Mouse (Mus musculus) small intestine, adult 2 months (tissue): Measurements from ENCODE around the gene Mapk6. TPM values are rescaled to one million over a fixed set of nuclear protein-coding genes. Genes with fewer than 3 reads are reported as not detected.
A peak's percentile ranks its signal among the peaks of the same experiment; 100 is the strongest.
"Not testable (repeated sequence)": the region's sequence is repeated elsewhere in the genome, so short reads cannot be mapped to it uniquely, and the experiment has no call there.

Experiments
- H3K27ac ChIP-seq: fragments of 200-500 bp; 2 replicates; pipeline ENCODE4 v1.5.1; 2012; ENCODE audit warnings: low read depth, low read length, control low read depth, inconsistent platforms; ENCODE audit not compliant: insufficient read depth
- H3K27me3 ChIP-seq: fragments of 200-500 bp; 2 replicates; pipeline ENCODE4 v1.6.1; 2012; ENCODE audit warnings: mild to moderate bottlenecking, moderate library complexity, low read length, inconsistent platforms; ENCODE audit not compliant: control insufficient read depth, insufficient read depth
- H3K36me3 ChIP-seq: fragments of 200-500 bp; 2 replicates; pipeline ENCODE4 v1.6.1; 2012; ENCODE audit warnings: mild to moderate bottlenecking, low read length, control low read depth, inconsistent platforms; ENCODE audit not compliant: control insufficient read depth, insufficient read depth
- H3K4me1 ChIP-seq: fragments of 200-500 bp; 2 replicates; pipeline ENCODE4 v1.6.1; 2012; ENCODE audit warnings: low read length, inconsistent platforms, mixed read lengths; ENCODE audit not compliant: control insufficient read depth, insufficient read depth, insufficient read length
- H3K4me3 ChIP-seq: fragments of 200-500 bp; 2 replicates; pipeline ENCODE4 v1.5.1; 2012; ENCODE audit warnings: low read depth, mild to moderate bottlenecking, control low read depth, inconsistent platforms, low read length, moderate library complexity
- CTCF ChIP-seq: fragments of 200-500 bp; IDR thresholded peaks from 2 replicates; pipeline ENCODE4 v1.5.1; 2012; ENCODE audit warnings: low read depth, mild to moderate bottlenecking, control low read depth, inconsistent platforms, low read length, moderate library complexity, mixed read lengths; ENCODE audit not compliant: insufficient replicate concordance, insufficient read length; ENCODE audit errors: extremely low read depth
- POLR2A ChIP-seq: fragments of 200-500 bp; IDR thresholded peaks from 2 replicates; pipeline ENCODE4 v1.6.1; 2012; ENCODE audit warnings: low read depth, mild to moderate bottlenecking, control low read depth, inconsistent platforms, low read length, moderate library complexity
- WGBS: fragments of 180-500 bp; shearing (Covaris S2); methylation state at CpG from one replicate; pipeline ENCODE4 v1.1.7; 2018; 5-methylcytosine and 5-hydroxymethylcytosine counted together
- polyA plus RNA-seq: library from polyadenylated mRNA; depleted of rRNA; stranded (reverse); fragments of >200 nt; gene quantifications from 2 replicates; pipeline ENCODE4 v1.2.3, GENCODE M21; 2012

Mapk6 gene
- polyA plus RNA-seq, 1 experiment = 28.9 TPM

DNA sequence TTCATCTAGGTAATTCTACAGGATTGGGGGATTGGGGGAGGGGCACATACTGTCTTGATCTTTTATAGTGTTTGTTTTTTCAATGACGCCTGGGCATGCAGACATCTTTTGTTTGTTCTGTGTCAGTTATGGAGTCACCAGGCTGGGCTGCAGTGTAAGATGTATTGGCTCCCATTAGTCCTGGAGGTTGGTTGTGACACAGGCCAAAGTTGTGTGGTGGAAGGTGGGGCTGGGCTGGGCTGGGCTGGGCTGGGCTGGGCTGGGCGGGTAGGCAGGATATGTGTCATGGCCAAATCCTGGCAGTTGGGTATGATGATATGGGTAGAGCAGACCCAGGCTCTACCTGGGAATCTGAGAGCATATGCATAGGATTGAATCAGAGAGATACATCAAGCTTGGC, 31.0 kb downstream of the Mapk6 start:
- Histone ChIP-seq H3K4me3 (no peak overlapping the region), H3K27me3 (no peaks in the 10 kb centered on the region), H3K27ac (peak overlapping the region; percentile 38), H3K4me1 (peaks cover 7% of the 10 kb centered on the region; the same call in 1 of the 2 replicates), H3K36me3 (no peaks in the 10 kb centered on the region)
- WGBS = 35% methylated on average over 2 of the region's 2 CpGs
- TF ChIP-seq POLR2A (no peak), CTCF (no peak)

DNA sequence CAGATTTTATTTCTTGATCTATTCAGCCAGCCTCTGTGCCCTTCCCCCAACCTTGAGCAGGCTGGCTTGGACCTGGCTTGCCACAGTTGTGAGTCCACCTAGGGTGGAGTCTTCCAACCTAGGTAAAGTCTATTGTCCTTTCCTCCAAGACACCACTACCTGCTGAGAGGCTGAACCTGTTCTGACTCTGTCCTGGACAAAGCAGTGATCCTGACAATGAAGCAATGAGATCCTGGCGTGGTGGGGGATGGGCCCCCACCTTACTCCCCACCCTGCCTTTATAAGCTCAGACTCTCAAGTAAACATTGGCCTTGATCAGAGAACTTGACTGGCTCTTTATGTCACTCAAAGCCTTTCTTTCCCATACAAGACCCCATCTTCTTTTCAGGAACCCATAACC, 33.4 kb downstream of the Mapk6 start:
- H3K27me3 ChIP-seq = no peaks in the 10 kb centered on the region
- TF ChIP-seq CTCF (no peak), POLR2A (no peak)
- no peaks in the 10 kb centered on the region for H3K36me3 ChIP-seq
- peaks cover 7% of the 10 kb centered on the region; the same call in 1 of the 2 replicates for H3K4me1 ChIP-seq
- no peak overlapping the region for H3K4me3 ChIP-seq
- no peak overlapping the region for H3K27ac ChIP-seq
- 59% methylated on average over 1 of the region's 1 CpGs for WGBS

DNA sequence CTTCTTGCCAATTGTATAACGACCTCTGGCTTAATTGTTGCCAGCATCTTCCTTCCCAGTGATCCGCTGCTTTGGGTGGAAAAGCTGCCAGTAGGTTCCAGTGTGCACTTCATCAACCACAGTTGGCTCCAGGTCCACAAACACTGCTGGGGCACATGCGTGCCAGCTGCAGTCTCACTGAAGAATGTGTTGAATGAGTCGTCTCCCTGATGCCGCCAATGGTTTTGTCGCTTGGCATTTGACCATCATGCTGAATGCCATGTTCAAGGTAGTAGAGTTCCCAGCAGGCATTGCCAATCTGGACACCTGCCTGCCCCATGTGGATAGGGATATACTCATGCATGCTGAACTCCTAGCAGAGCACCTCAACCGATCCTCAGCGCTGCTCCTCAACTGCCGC, 34.2 kb downstream of the Mapk6 start:
- Histone ChIP-seq H3K4me1 (peaks cover 7% of the 10 kb centered on the region; the same call in 1 of the 2 replicates), H3K27ac (no peak overlapping the region), H3K27me3 (no peaks in the 10 kb centered on the region), H3K4me3 (no peak overlapping the region), H3K36me3 (no peaks in the 10 kb centered on the region)
- no peak for TF ChIP-seq CTCF
- no peak for TF ChIP-seq POLR2A
- 94% methylated on average over 9 of the region's 9 CpGs for WGBS

GRCm38 (mm10) chr9:75368779-75369178, 41.0 kb downstream of the Mapk6 start:
- no peak for TF ChIP-seq POLR2A
- no peak for TF ChIP-seq CTCF
- no peaks in the 10 kb centered on the region for H3K36me3 ChIP-seq
- H3K27me3 ChIP-seq = no peaks in the 10 kb centered on the region
- no peak overlapping the region for H3K4me3 ChIP-seq
- peaks cover 11% of the 10 kb centered on the region; the same call in 1 of the 2 replicates for H3K4me1 ChIP-seq
- peak overlapping the region; percentile 17 for H3K27ac ChIP-seq
- WGBS = 80% methylated on average over 3 of the region's 3 CpGs

DNA sequence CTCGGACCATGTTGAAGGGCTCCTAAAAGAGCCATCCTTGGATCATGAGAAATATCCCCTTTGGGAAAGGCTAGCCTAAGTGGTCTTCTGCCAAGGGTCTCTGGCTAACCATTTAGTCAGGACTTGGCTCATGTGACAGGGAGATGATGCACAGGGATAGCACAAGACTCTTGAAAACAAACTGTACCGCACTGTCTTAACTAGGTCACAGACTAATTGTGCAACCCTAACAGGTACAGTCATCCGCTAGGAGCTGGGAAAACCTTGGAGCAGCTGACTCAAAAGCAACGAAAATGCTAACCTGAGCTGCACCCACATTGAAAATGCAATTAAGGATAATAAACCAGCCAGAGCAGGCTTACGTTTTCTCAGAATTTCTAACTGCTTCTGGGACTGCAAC, 43.6 kb downstream of the Mapk6 start:
- TF ChIP-seq CTCF (no peak), POLR2A (no peak)
- Histone ChIP-seq H3K36me3 (no peaks in the 10 kb centered on the region), H3K4me3 (no peak overlapping the region), H3K4me1 (peaks cover 25% of the 10 kb centered on the region; the same call in 1 of the 2 replicates), H3K27me3 (no peaks in the 10 kb centered on the region), H3K27ac (no peak overlapping the region)
- 40% methylated on average over 5 of the region's 5 CpGs for WGBS

DNA sequence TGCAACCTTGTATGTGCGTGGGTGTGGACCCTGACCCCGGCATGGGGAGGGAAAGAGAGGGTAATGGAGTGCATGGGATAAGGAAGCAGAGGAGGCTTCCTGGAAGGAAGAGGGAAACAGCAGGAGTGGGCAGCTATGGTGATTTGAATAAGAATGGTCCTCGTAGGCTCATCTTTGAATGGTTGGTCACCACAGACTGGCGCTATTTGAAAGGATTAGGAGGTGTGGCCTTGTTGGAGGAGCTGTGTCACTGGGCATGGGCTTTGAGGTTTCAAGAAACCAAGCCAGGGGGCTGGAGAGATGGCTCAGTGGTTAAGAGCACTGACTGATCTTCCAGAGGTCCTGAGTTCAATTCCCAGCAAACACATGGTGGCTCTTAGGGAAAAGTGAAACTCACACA, 44.6 kb downstream of the Mapk6 start:
- H3K4me1 ChIP-seq = peaks cover 25% of the 10 kb centered on the region; the same call in 1 of the 2 replicates
- H3K27me3 ChIP-seq = no peaks in the 10 kb centered on the region
- H3K36me3 ChIP-seq = no peaks in the 10 kb centered on the region
- H3K27ac ChIP-seq = no peak overlapping the region
- H3K4me3 ChIP-seq = no peak overlapping the region
- WGBS = 90% methylated on average over 4 of the region's 4 CpGs
- TF ChIP-seq CTCF (no peak), POLR2A (no peak)

DNA sequence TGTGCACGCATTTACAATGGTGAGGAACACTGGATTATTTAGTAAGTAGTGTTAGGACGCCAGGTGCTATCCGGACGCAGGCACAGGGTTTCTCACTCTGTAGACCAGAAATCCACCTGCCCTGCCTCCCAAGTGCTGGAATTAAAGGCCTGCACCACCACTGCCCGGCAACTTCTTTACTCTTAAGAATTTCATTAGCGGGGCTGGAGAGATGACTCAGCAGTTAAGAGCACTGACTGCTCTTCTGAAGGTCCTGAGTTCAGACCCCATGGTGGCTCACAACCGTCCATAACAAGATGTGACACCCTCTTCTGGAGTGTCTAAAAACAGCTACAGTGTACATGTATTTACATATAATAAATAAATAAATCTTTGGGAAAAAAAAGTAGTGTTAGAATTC, 46.1 kb downstream of the Mapk6 start:
- H3K4me3 ChIP-seq, H3K27me3 ChIP-seq, H3K36me3 ChIP-seq: not testable (repeated sequence)
- Histone ChIP-seq H3K27ac (peak overlapping the region; percentile 83), H3K4me1 (peaks cover 23% of the 10 kb centered on the region; the same call in 1 of the 2 replicates)
- 75% methylated on average over 7 of the region's 7 CpGs for WGBS

DNA sequence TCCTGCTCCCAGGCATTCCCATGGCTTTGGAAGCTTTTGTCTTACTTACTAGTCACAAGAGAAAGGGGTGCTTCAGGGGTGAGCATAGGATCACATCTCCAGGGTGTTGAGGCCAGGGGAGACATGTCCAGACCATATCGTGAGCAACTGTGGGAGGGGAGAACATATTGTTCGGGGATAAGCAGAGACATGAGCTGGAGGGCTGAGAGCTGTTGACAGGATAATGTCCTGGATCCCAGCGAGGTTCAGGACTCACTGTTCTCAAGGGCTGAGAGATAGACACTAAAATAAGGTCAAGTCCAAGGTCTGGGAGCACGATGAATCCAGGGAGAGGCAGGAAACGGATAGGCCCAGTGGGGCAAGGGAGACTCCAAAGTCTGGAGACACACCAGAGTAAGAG, 46.8 kb downstream of the Mapk6 start:
- Histone ChIP-seq H3K27me3 (no peaks in the 10 kb centered on the region), H3K4me1 (peaks cover 22% of the 10 kb centered on the region; the same call in 1 of the 2 replicates), H3K4me3 (no peak overlapping the region), H3K36me3 (no peaks in the 10 kb centered on the region), H3K27ac (peak overlapping the region; percentile 89)
- 52% methylated on average over 5 of the region's 5 CpGs for WGBS
- no peak for TF ChIP-seq CTCF
- no peak for TF ChIP-seq POLR2A
